Comparison of ENCODE assay signal across 8 mouse cellular contexts in the genomic region with DNA sequence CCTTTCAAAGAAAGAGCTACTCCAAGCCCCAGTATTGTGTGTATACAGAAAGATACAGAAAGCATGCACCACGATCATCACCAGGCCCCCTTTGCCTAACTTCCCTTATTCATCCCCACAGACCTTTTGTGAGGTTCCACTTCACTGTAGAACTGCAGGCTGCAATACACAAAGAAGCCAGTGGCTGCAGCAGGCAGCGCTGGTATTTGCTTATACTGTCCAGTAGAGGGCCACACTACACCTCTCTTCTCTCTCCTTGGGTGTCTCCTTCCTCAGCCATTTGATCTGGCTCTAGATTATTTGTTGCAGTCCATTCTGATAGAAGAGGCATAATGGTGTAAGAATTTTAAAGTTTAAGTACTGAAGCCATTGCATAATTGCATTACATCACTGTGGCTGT. TPM values are rescaled to one million over a fixed set of nuclear protein-coding genes. Genes with fewer than 3 reads are reported as not detected.
A peak's percentile ranks its signal among the peaks of the same experiment; 100 is the strongest.
DNase-seq lines count a peak whose midpoint lies in the region; ATAC-seq lines count a peak whose summit lies in the region.

No protein-coding gene starts in this region.

- H3K36me3 ChIP-seq in lung, embryonic 15.5 days: no peaks in the 10 kb centered on the region

- H3K9me3 ChIP-seq in lung, embryonic 15.5 days: no peaks in the 10 kb centered on the region

- no peak overlapping the region for H3K4me3 ChIP-seq in lung, embryonic 15.5 days

- no peak overlapping the region for H3K27ac ChIP-seq in lung, embryonic 15.5 days

- WGBS in lung, embryonic 15.5 days: 1% methylated on average over 2 of the region's 2 CpGs

- no peak overlapping the region for H3K4me2 ChIP-seq in lung, embryonic 15.5 days

- H3K9ac ChIP-seq in lung, embryonic 15.5 days: no peak overlapping the region

- no peaks in the 10 kb centered on the region for H3K27me3 ChIP-seq in lung, embryonic 15.5 days

- peaks cover 23% of the 10 kb centered on the region for H3K4me1 ChIP-seq in lung, embryonic 15.5 days

- DNase-seq in CD4-positive, CD25-positive, alpha-beta regulatory T cell, adult 2 months (ENCODE audit: low read depth, low spot score): peak; percentile 79
- peak; percentile 61 for DNase-seq in T-cell, adult 2 months (ENCODE audit: low spot score)
- DNase-seq in embryo, embryonic 9.5 days (ENCODE audit: extremely low spot score): peak; percentile 74
- DNase-seq in layer of hippocampus, adult 18-20 months (ENCODE audit: low spot score in 2 of 2): peak; percentile 59 to 88
- DNase-seq in urinary bladder, postnatal 36 days (ENCODE audit: low spot score in 2 of 2): peak; percentile 24 to 54

- peak; percentile 89 to 91 for ATAC-seq in hematopoietic stem cell, adult 5-6 weeks (replicated peaks in 1 of 2; ENCODE audit: insufficient read depth in 1 of 2, low FRiP score in 2 of 2, low TSS enrichment in 1 of 2, low read depth in 1 of 2, poor library complexity in 2 of 2, severe bottlenecking in 2 of 2)
- peak; percentile 67 for ATAC-seq in lung, embryonic 15.5 days (ENCODE audit: borderline replicate concordance, extremely low read depth, low FRiP score, low TSS enrichment)
- peak; percentile 88 for ATAC-seq in neutrophil, adult 5-6 weeks (ENCODE audit: extremely low read depth, insufficient number of reproducible peaks, low FRiP score, poor library complexity, severe bottlenecking)

RNA-seq across cellular contexts. Expression of a gene that starts 3.4 kb away (rescaled TPM):
- total RNA-seq in hematopoietic stem cell, adult 5-6 weeks (2017): 4.7 and 5.5 TPM in 2 replicates
- total RNA-seq in layer of hippocampus, adult 18-20 months (2021): 1 to 10 TPM; 2.8 to 3.5 TPM
- polyA plus RNA-seq in lung, embryonic 15.5 days (2015; fragmentation: Nextera tagmentation; extraction: Ambion mirVana): 9.4 and 9.5 TPM in 2 replicates
- total RNA-seq in neutrophil, adult 5-6 weeks (2017): 5.4 and 5.6 TPM in 2 replicates

RNA-seq across cellular contexts. Expression of a gene that starts 7.2 kb away (rescaled TPM):
- total RNA-seq in hematopoietic stem cell, adult 5-6 weeks (2017): 0.10 TPM in 1 of 2 replicates, not detected in the other
- under 1 TPM in 1 of 2 experiments, not detected in 1; 0.35 TPM for total RNA-seq in layer of hippocampus, adult 18-20 months (2021)
- polyA plus RNA-seq in lung, embryonic 15.5 days (2015; fragmentation: Nextera tagmentation; extraction: Ambion mirVana): 0.50 and 0.75 TPM in 2 replicates
- total RNA-seq in neutrophil, adult 5-6 weeks (2017): 1.5 and 2.3 TPM in 2 replicates

RNA-seq across cellular contexts. Expression of a gene that starts 46.7 kb away (rescaled TPM):
- total RNA-seq in hematopoietic stem cell, adult 5-6 weeks (2017): 4.4 and 9.1 TPM in 2 replicates
- total RNA-seq in layer of hippocampus, adult 18-20 months (2021): 10 to 100 TPM; 13.3 to 14.6 TPM
- polyA plus RNA-seq in lung, embryonic 15.5 days (2015; fragmentation: Nextera tagmentation; extraction: Ambion mirVana): 15.5 and 16.9 TPM in 2 replicates
- 6.6 and 7.0 TPM in 2 replicates for total RNA-seq in neutrophil, adult 5-6 weeks (2017)
